Mouse (Mus musculus) layer of hippocampus, postnatal 36 days (tissue): ENCODE data around the gene Scarf2. TPM values are rescaled to one million over a fixed set of nuclear protein-coding genes. Genes with fewer than 3 reads are reported as not detected.
A peak's percentile ranks its signal among the peaks of the same experiment; 100 is the strongest.

Experiments used
- DNase-seq, 2 experiments: peaks; one replicate each; pipeline ENCODE4 v3.0.0; 2022
- total RNA-seq, 2 experiments: library from RNA; stranded (reverse); gene quantifications; 2 replicates each; pipeline ENCODE4 v1.2.3; 2021

Gene Scarf2
- total RNA-seq, 2 experiments from 2014 or later: 2.1 to 2.4 TPM

GRCm38 (mm10) chr16:17799584-17799983 is 2.5 kb downstream of the Scarf2 start:
- DNase-seq: no peak

GRCm38 (mm10) chr16:17801777-17802455 is 4.8 kb downstream of the Scarf2 start:
- DNase-seq: no peak

- no peak for DNase-seq
These were observed 5.4 kb downstream of the Scarf2 start for GRCm38 (mm10) chr16:17802456-17802838.

DNA sequence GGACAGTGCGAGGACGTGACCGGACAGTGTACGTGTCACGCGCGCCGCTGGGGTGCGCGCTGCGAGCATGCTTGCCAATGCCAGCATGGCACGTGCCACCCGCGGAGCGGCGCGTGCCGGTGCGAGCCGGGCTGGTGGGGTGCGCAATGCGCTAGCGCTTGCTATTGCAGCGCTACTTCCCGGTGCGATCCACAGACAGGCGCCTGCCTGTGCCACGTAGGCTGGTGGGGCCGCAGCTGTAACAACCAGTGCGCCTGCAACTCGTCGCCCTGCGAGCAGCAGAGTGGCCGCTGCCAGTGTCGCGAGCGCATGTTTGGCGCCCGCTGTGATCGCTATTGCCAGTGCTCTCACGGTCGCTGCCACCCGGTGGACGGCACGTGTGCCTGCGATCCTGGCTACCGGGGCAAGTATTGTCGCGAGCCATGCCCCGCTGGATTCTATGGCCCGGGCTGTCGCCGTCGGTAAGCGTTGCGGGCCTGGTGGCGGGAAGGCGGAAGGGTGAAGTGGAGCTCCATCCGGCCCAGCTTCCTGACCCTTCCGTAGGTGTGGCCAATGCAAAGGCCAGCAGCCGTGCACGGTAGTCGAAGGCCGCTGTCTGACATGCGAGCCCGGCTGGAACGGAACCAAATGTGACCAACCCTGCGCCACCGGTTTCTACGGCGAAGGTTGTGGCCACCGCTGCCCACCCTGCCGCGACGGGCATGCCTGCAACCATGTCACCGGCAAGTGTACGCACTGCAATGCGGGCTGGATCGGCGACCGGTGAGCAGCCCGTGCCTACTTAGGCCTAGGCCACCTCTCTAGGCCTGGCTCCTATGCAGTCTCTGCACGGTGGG is 6.0 kb downstream of the Scarf2 start:
- peak in 1 of 2 experiments; percentile 40 for DNase-seq

DNA sequence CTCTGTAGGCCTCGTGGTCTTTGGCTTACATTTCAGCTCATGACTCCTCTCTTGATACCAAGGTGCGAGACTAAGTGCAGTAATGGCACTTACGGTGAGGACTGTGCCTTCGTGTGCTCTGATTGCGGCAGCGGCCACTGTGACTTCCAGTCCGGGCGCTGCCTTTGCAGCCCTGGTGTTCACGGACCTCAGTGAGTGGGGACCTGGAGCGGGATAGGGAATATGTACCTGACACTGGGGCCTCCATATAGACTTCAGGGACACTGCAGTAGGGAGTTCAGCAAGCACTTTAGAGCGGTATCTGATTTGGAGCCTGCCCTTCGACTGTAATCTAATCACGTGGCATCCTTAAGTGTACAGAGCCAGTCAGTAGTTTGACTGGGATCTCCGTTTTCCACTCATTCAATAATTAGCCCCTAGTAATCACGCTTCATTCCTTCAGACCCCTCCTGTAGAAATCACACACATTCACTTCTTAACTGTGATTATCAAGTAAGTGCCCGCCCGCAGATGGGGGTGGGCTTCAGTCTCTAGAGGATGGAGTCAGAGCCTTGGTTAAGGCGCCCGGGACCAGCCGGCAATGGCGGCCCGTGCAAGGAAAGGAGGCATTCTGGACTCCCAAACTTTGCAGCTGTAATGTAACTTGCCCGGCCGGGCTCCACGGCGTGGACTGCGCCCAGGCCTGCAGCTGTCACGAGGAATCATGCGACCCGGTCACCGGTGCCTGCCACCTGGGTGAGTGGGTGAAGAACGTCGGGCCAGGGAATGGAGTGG is 6.8 kb downstream of the Scarf2 start:
- no peak for DNase-seq

GRCm38 (mm10) chr16:17804449-17804912 is 7.4 kb downstream of the Scarf2 start:
- no peak for DNase-seq

DNA sequence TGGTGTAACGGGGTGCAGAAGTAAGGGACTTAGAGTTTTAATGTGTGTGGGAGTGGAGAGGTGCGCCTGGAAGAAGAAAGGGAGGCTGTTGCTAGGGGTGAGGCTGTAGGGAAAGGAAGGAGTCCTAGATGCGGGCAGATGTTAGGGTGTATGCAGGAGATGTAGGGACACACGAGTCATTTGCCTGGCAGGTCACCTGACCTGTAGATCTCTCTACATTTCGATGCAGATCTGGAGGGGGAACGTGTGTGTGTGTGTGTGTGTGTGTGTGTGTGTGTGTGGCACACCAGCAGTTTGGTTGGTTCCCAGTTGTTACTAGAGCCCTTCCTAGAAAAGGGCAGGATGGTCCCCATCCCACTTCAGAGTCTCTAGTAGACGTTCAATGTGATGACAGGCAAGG is 7.9 kb downstream of the Scarf2 start:
- no peak for DNase-seq

- DNase-seq: peak in 1 of 2 experiments; percentile 64
These were observed 9.6 kb downstream of the Scarf2 start for GRCm38 (mm10) chr16:17806581-17807191.

GRCm38 (mm10) chr16:17807192-17808009 is 10.3 kb downstream of the Scarf2 start:
- peak; percentile 87 to 88 for DNase-seq

DNA sequence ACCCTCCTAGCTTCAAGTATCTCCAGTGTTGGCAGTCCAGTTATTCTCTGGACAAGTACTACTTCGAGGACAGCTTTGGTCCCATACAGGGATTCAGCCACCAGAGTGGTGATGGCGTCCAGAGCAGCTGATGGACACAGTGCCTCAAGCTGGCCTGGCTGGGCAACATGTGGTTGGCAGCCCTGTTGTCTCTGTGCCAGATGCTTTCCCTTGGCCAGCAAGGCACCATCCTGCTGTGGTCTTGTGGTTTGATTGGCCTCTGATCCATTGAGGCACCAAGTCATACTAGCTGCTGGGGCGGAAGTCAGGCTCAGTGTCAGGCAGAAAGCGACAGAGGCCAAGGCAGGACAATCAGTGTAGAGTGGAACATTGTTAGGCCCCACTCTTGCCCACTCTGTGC is 12.0 kb downstream of the Scarf2 start:
- no peak for DNase-seq

DNA sequence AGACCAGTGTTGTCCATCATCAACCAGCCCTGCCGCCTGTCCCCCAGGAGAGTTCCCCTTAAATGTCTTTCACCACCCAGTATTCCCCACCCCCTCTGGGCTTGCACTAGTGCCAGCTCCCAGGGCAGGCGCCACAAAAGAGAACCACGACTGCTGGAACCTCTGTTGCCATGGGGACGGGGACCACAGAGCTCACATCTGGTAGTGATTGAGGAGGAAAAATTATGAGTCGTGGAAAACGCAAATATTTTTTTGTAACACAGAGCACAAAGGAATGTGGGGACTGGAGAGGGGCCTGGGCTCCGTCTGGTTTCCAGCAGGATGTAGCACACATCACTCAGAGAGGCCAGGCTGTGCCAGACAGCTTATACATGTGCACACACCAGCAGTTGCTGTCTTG is 12.6 kb downstream of the Scarf2 start:
- DNase-seq: no peak

- no peak for DNase-seq
These were observed 15.0 kb downstream of the Scarf2 start for GRCm38 (mm10) chr16:17812120-17812519.

GRCm38 (mm10) chr16:17813173-17813572 is 16.1 kb downstream of the Scarf2 start:
- no peak for DNase-seq

GRCm38 (mm10) chr16:17815411-17816402 is 18.6 kb downstream of the Scarf2 start:
- peak; percentile 49 to 65 for DNase-seq

DNA sequence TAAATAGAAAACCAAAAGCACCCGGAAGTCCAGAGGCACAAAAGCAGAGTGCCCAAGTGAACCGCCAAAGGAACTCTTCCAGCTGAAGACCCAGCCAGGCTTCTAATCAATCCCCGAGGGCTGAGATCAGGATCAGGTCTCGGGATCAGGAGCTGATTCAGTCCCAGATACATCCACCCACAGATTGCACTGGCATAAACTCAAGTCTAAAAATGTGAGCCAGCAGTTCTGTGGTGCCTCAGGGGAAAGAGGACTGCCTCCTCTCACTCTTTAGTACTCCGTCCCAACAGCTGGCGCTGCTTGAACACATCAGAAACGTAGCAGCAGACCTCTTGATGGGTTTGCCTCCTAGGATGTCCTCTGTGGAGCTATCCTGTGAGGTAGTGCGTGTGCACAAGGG is 19.4 kb downstream of the Scarf2 start:
- DNase-seq: no peak

GRCm38 (mm10) chr16:17826500-17826899 is 29.4 kb downstream of the Scarf2 start:
- no peak for DNase-seq

- DNase-seq: no peak
These were observed 31.1 kb downstream of the Scarf2 start for GRCm38 (mm10) chr16:17828229-17828628.

- no peak for DNase-seq
These were observed 31.8 kb downstream of the Scarf2 start for GRCm38 (mm10) chr16:17828867-17829266.

- DNase-seq: no peak
These were observed 33.5 kb downstream of the Scarf2 start for GRCm38 (mm10) chr16:17830385-17831178.
